Mouse (Mus musculus): ENCODE results near the gene Slc44a3.

The Slc44a3 gene

GRCm38 (mm10) chr3:121426621-121427519, 105.3 kb downstream of the Slc44a3 start:
- ATAC-seq (ENCODE audit: low TSS enrichment) = peak; percentile 49

DNA sequence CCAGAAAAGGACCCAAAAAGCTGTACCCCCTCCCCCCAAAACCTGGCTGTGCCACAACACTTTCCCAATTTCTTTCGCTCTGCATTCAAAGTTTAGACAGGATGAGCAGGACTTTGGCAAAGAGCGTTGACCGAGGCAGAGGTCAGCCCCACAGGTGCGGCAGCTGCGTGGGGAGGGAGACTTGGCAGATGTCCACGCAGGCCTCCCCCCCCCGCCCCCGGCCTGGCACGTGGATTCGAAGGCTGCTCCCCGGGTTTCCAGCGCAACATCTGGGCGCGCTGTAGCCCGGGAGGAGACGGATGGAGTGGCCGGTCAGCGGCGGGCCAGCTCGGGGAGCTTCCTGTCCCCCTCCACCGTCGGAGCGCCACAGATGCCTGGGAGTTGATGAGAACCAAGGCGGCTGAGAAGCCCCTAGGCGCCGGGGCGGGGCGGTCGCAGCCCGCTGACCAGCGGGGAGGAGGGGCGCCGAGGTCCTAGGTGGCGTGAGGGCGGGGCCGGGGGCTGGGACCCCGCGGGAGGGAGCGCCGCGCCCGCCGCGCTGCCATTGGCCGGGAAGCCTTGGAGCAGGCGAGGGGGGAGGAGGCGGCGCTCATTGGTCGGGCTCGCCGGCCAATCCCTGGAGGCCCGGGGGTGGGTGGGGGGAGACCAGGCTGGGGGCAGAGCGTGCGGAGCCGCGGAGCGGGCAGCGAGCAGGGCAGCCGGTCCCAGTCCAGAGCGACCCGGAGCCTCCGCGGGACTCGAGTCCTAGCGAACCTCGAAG, 106.2 kb downstream of the Slc44a3 start, which contains the start of gene Cnn3:
Cnn3 (plus strand) TSS at position 637 of the 760 bp plus-strand sequence.
- peak; percentile 92 for ATAC-seq (ENCODE audit: low TSS enrichment)

DNA sequence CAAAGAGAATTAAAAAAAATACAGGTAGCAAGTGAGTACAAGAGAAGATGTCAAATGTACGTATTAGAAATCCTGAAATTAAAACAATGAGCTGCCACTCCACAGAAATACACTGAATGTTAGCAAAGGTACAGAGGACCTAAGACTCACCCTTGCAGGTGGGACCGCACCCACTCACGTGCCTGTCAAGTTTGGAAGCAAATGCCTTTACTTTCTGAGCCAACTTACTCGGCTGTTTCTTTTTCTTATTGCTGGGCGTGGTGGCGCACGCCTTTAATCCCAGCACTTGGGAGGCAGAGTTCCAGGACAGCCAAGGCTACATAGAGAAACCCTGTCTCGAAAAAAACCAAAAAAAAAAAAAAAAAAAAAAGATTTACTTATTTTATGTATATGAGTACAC, 109.8 kb downstream of the Slc44a3 start:
- no peak for ATAC-seq (ENCODE audit: low TSS enrichment)

DNA sequence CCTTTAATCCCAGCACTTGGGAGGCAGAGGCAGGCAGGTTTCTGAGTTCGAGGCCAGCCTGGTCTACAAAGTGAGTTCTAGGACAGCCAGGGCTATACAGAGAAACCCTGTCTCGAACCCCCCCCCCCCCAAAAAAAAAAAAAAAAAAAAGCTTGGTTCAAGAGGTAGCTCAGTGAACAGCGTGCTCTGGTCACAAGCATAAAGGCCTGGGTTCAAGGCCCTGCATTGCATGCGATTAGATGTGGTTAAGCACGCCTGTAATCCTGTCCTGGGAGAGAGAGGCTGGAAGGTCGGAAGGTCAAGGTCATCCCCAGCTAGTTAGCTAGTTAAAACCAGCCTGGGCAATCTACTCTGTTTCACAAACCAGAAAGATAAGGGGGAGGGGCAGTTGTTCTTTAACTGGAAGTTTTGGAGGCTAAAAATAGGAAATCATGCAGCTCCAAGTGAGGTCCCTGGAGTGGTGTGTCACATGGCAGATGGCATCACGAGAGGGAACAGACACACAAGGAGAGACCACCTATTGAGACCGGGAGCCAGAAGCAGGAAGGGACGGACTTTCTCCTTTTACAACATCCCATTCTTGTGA, 113.3 kb downstream of the Slc44a3 start:
- ATAC-seq (ENCODE audit: low TSS enrichment) = no peak

DNA sequence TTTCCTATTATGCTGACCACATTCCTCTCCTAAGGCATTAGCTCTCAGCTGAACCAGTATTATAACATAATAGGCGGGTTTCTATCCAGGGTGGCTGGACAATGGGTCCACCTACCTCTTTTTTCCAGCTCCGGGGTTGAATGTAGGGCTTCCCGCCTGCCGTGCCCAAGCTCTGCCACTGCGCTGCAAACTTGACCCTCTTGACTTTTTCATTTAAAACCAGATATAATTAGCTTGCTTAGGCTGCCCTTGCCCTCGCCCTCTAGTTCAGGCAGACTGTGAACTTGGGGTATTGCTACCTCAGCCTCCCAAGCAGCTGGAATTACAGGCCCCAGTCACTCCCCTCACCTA, 114.0 kb downstream of the Slc44a3 start:
- no peak for ATAC-seq (ENCODE audit: low TSS enrichment)

GRCm38 (mm10) chr3:121417379-121418250, 114.6 kb downstream of the Slc44a3 start:
- ATAC-seq (ENCODE audit: low TSS enrichment) = no peak

GRCm38 (mm10) chr3:121416171-121417154, 115.7 kb downstream of the Slc44a3 start:
- ATAC-seq (ENCODE audit: low TSS enrichment) = no peak

DNA sequence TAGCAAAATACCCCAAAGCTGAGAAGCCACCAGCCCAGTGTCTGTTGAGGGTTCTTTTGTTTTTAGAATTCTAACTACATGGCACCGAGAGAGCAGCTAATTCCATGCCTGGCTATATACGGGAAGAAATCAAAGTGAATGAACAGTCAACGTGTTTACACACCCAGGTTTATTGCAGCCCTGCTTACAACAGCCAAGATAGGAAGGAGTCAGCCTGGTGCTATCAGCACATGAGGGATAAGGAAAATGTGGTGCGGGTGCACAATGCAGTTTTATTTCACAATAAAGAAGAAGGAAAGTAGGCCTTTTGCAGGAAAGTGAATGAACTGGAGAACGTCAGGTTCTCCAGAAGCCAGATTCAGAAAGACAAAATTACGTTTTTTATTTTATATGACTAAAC, 120.8 kb downstream of the Slc44a3 start:
- ATAC-seq (ENCODE audit: low TSS enrichment) = no peak

All from frontal cortex, adult (tissue).